Mouse (Mus musculus) monocyte, adult 2 months (primary cell): Measurements from ENCODE around the gene Abhd16a.

ENCODE experiments used
- DNase-seq, 2 experiments: peaks; one replicate each; pipeline ENCODE4 v3.0.0; 2022; ENCODE audit warnings: low spot score in 2 of 2, low read depth in 1 of 2

Gene Abhd16a

DNA sequence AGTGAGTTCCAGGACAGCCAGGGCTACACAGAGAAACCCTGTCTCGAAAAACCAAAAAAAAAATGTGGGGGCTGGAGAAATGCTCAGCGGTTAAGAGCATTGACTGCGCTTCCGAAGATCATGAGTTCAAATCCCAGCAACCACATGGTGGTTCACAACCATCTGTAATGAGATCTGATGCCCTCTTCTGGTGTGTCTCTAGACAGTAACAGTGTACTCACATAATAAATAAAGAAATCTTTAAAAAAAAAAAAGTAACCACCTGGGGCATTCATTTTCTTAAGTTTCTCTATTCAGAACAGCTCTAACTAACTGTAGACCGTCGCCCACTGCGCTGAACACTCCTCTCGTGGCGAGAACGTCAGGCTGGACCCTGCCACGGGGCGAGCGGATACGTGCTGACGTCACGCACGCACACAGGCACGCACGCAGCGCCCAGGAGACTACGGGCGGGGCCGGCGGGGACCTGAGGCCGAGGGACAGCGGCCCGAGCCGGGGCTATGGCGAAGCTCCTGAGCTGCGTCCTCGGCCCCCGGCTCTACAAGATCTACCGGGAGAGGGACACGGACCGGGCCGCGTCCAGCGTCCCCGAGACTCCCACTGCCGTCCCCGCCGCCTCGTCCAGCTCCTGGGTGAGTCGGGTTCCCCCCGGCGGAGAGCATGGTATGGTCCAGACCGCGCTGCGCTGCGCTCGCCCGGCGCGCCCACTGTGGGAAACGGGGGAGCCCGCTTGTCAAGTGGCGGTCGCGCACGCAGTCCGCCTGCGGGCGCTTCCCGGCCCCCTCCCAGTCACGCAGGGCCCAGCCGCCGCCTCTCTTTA lies at the start of gene Abhd16a:
TSS of gene Abhd16a (plus strand) at position 439 of the 820 bp plus-strand sequence.
- peak; percentile 79 to 92 for DNase-seq

DNA sequence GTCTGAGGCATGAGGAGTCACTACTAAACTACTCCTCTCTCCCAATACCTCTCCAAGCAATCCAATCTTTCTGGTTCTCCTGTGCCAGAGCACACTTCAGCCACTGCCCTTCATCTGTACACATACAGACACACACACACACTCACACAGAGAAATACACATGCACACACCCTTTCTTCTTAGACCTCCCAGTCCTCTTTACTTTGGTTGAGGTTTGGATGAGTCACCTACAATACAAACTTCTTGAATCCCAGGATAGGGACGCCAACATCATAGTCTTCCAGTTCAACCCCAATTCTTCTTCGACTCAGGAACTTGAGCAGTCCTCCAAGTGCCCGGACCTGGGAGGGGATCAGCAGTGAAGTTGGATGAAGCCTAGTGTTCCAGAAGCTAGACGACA lies 45.3 kb upstream of the Abhd16a start:
- DNase-seq: no peak

DNA sequence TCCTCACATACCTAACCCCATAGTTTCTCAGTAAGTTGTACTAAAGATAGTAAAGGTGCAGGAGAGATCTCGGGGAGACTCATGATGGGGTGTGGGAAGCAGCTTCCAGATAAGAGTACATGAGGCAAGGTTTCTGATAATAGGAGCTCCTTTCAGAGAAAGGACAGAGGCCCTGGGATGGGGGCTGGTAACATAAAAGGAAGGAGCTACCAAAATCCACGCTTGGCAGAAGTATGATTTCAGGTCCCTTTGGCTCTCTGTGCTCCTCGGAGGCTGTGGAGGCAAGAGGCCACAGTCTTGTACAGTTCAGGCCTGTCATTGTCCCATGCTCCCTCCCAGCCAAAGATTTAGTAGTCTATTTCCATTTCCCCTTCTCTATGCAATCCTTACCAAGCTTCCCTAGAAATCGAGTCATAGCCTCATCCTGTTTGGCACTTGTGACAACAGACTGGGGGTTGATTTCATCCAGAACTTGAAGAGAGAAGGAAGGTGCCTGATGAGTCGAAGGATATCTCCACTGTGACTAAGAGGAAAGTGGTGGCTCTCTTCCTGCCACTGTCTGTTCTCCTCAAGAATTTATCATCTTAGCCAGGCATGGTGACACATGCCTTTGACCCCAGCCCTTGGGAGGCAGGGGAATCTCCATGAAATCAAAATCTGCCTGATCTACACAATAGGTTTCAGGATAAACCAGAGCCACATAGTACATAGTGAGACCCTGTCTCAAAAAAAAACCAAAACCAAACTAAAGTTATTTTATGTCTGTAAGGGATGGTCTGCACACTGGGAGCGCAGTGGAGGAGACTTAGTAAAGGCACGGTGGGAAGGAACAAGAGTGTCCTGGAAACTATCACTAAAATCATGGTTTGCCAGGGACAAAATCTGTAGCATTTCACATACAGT lies 43.9 kb upstream of the Abhd16a start:
- no peak for DNase-seq

DNA sequence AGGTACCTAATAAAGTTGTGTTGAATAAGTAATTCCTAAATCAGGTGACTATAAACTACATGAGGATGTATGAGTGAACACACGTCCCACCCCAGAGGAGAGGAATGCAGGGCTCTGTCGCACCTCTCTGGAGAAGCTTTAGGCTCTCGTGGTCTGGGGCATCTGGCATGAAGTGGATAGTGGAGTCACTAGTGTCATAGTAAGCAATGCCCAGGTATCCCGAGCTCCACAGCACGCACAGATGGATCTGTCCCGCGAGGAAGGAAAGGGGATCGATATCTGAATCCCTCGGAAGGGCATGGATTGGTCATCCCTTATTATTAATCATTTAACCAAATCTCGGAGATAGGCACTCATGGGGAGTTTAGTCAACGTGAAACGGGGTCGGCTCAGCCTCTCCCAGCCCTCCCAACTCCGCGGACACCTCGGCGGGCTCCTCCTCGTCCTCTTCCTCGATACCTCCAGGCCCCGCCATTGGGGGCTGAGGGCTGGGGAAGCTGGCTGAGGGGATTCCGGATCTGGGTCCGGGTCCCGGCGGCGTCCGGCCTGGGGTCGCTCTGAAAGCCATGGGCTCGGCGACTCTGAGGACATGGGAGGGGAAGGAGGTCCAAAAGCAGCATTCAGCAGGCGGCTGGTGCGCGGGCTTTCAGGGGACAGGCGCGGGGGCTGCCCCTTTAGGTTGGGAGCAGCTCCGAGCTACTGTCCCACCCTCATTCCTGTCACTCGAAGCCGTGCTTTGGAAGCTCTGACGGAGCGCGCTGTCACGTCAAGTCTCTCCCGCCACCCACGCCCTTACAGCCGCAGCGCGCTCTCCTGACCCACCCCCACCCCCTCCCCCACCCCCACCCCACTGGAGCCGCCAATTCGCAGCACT lies 43.0 kb upstream of the Abhd16a start:
- DNase-seq: no peak

DNA sequence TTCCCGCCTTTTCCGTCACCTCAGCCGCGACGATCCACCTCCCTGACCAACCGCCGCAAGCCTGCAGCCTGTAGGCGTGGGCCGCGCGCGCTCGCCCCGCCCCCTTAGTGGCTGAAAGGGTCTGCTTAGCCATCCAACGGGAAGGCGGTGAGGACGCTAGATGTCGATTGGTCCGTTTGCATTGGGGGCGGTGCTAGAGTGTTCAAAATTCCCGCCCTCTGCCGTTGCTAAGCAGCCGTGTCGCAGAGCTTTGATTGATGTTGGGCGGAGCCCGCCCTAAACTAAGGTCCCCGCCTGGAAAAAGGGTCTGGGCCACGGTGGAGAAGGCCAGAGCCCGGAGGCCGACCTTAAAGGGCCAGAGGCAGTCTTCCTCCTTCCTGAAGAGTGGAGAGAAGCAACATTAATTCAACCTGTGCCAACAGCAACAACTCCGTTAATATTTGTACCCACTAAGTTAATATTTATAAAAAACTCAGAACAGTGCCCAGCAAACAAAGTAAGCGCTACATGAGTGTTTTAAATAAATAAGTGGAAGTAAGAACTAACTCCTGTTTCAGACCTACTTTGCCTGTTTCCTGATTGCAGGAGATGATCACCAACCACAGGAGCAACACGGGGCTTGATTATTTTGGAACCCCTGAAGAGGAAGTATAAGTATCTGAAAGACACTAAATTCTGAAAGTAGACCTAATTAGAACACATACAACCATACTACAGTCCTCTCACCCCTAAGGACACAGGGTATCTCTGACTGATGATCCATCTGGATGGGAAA lies 42.2 kb upstream of the Abhd16a start, which contains the start of gene Msh5:
TSS of gene Msh5 (minus strand) at position 65 of the 775 bp plus-strand sequence.
- peak; percentile 89 for DNase-seq

DNA sequence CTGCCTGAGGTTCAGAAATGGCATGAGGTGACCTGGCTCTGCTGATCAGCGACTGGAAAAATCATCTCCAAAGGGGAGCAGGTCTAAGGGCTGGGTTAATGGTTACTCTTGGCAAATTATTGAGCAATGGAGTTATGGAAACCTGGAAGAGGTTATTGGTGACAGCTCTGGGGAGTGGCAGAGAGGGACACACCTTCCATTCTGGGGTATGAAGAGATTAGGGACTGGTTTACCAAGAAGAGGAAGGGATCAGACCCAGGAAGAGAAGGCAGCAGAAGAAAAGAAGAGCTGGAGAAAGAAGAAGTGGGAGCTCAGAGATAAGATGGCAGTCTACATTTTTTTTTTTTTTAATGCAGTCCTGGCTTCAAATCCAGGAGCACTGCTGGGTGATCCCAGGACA lies 41.4 kb upstream of the Abhd16a start:
- DNase-seq: no peak

DNA sequence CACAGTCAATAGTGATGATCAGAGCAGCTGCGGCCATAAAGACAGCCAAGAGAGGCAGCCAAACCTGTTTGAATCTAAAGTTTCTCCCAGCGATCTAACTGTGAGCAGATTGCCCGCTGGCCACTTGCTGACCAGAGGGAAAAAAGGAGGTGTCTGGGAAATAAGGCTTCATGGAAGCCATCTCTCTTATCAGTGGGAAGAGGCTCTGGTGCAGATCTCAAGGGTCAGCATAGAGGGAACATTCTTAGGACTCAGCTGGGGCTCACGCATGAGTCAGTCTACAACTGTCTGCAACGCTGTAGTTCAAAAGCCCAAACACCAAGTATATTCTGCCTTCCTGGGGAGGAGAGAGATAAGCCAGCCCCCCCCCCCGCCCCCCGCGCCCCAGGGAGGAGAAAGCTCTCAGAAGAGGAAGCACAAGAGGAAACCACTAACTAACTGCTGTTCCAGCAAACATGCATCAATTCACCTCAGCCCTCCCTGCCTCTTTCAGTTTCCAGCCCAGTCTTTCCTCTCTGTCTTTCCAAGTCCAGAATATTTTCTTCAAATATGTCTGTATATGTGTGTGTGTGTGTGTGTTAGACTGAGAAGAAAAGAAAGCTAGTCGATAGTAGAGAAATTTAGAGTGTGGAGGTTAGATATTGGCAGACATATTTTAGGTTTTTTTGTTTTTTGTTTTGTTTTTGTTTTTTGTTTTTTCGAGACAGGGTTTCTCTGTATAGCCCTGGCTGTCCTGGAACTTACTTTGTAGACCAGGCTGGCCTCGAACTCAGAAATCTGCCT lies 40.7 kb upstream of the Abhd16a start:
- no peak for DNase-seq

DNA sequence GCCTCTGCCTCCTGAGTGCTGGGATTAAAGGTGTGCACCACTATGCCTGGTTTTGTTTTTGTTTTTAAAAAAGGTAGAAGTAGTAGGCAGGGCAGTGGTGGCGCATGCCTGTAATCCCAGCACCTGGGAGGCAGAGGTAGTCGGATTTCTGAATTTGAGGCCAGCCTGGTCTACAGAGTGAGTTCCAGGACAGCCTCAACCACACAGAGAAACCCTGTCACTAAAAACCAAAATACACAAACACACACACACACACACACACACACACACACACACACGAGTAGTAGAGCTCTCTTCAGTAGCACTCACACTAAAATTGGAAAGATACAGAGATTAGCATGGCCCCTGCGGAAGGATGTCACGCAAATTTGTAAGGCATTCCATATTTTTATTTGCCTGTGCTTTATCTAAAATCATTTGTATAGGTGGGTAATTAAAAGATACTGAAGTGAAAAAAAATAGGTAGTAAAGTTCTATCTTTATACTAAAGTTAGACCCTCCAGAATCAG lies 40.1 kb upstream of the Abhd16a start:
- DNase-seq: no peak

DNA sequence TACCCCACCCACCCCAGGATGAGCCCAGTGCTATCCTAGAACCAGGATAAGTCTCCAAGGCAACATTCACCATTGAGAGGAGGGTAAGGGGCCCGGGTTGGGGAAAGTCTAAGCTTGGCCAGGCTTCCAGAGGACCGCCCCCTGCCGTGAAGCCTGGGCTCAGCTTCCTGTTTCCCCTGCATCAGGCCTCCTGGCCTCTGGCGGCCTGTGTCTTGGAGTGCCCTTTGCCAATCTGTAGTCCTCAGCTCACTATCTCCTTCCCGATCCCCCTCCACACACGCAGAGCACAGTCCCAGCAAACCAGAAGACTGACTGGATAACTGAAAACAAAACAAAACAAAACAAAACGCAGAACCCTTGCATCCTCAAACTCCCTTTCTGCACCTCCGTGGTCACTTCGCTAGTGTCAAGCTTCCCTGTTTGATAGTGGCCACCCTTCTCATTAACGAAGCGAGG lies 39.5 kb upstream of the Abhd16a start, which contains the start of gene Clic1:
TSS of gene Clic1 (plus strand) at position 406 of the 456 bp plus-strand sequence.
- no peak for DNase-seq

DNA sequence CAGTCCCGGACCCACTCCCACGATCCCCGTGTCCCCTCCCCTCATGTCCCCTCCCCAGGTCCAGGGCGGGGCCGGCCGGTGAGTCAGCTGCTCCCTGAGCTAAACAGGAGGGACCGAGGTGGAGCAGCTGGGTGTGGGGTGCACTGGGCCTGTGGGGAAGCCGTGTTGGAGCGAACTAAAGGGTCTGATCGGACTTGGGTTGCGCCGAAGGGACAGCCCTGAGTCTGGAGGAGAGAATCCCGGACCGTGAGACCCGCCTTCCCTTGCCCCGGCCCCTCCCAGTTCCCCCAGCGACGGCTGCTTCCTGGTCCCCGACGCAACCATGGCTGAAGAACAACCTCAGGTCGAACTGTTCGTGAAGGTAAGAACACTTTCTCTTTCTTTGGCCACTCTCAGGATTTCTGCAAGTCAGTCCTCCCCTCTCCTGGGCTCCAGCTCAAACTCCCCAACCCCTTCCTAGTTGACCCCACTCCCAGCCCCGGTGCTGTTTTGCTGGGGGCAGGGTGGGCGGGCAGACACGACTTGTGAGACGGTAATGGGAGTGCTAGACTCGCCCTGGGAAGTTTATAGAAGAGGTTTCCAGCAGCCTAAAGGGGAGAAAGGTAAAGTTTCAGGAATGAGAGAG lies 38.8 kb upstream of the Abhd16a start:
- DNase-seq: peak in 1 of 2 experiments; percentile 55

DNA sequence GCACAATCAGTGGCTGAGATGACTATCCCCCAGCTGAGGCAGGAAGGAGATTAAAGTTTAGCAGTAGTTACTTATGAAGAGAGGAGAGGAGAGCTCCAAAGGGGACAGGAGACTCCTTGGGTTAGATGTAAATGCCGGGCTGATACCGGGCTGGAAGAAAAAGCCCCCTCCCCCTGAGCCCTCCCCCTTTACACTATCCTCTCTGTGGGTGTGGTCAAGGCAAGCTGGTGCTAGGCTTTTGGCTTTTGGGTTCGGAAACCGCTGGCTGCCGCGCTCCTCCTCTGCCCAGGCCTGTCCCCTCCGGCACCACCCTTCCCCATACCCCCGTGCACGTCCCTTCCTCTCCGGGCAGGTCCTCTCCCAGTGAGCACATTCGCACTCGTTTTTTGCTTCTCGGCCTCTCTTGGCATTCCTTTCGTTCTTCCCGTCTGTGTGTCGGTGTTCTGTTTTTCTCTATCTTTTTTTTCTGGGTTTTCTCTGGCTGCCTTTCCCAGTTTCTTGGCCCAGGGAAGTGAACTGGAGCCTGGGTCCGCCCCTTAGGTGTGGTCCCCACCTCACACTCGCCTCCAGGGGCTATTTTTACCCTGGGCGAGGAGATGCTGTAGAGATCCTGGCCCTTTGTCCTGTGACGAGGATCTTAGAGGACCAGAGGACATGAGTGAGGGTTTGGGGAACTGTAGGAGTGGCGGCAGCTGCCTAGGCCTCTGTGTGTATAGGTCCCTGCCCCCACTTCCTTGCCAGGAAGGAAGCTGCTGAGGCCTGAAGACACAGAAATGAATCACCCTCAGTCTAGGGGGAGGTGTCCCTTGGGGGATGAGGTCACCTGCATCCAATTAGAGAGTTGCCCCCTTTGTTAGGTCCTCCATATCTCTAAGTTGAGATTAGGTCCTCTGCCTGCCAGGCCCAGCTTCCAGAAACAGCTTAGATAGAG lies 37.6 kb upstream of the Abhd16a start:
- DNase-seq: peak; percentile 55 to 56

DNA sequence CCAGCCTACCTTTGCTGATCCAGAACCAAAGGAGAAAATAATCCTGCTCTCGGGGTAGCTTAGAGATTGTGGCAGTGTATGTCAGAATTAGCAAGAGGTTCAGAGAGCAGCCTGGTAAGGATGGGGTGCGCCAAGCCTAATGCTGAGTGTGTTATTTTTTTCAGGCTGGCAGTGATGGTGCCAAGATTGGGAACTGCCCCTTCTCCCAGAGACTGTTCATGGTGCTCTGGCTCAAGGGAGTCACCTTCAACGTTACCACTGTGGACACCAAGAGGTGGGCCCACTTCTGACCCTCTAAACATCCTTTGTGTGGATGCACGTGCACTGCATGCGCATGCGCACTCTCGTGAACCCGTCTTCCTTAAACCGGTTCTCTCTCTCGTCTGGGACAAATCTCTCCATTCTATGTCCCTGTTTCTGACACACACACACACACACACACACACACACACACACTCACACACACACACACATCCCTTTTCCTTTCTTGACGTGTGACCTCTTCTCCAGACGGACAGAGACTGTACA lies 36.7 kb upstream of the Abhd16a start:
- DNase-seq: no peak

DNA sequence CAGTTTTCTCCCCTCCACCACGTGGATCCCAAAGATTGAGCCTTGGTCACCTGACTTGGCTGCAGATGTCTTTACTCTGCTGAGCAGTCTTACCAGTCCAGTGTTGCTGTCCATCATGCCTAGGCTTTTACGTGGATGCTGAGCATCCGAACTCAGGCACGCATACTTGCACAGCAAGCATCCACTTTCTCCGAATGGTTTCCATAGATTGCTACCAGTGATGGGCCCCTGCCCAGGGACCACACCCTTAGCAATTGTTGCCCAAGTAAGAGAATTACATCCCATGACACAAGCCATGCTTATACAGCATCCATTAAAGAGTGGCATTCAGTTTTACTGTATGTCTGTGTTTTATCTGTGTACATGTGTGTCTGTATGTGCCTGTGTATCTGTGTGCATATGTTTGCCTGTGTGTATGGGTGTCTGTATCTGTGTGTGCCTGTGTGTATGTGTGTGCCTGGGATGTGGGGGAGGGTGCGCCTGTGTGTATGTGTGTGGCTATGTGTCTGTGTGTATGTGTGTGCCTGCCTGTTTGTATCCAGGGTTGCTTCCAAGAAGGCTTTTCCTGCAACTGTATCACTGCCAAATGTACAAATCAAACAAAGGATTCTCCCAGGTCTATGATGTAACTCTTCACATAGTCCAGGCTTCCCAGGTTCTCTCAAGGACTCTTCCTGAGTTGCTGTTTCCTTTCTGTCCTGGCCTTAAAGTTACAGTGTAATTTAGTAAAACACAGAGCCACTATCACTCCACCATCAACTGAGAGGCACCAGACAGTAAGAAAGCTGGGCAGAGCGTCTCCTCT lies 33.2 kb upstream of the Abhd16a start:
- DNase-seq: no peak

DNA sequence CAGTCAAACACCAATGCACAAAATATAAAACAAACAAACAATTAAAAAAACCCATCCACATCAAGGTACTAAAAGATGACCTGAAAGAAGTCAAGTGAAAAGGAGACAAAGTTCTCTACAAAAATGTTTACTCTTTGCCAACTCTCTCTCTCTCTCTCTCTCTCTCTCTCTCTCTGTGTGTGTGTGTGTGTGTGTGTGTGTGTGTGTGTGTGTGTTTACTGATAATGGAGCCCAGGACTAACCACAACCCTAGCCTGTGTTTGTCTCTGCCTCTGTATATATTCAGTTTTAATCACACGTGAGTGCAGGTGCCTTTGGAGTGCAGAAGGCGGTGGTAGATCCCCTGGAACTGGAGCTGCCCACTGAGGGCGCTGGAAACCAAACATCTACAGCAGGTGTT lies 32.0 kb upstream of the Abhd16a start:
- DNase-seq: no peak

DNA sequence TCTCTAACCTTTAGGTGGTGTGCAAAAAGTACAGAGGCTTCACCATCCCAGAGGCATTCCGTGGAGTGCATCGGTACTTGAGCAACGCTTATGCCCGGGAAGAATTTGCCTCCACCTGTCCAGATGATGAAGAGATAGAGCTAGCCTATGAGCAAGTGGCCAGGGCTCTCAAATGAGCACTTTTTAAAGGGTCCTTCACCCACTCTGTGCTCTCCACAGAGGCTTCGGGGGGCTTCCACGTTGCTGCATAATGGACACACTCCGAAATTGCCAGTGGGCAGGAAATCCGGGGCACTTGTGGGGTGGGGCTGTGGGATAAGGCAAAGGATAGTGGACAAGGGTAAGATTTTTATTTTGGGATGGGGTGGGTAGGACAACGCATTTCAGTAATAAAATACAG lies 30.7 kb upstream of the Abhd16a start:
- no peak for DNase-seq
